Mouse (Mus musculus): Measurements from ENCODE around the gene Scgb1c1.

DNA sequence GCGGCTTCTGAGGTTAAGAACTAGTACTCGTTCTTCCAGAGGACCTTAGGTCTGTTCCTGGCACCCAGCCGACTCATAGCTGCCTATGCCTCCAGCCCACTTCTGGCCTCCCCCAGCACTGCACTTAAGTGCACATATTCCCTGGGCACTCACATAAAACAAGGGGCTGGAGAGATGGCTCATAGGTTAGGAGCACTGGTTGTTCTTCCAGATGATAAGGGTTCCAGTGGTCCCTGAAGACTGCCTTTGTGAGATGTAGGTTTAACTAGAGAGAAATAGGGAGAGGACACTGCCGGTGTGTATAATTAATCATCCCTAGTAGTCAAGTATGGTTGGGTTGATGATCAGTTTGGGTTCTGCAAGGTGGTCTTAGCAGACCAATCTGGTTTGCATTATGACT, 22.6 kb upstream of the Scgb1c1 start:
- TF ChIP-seq EP300 (IDR thresholded peaks at IDR 0.05; ENCODE audit: insufficient read depth, low read depth, low read length) = no peak
- TF ChIP-seq POLR2A (IDR thresholded peaks at IDR 0.05; ENCODE audit: insufficient read depth, low read depth, low read length) = no peak
- TF ChIP-seq CTCF (IDR thresholded peaks at IDR 0.05) = no peak

All from heart, adult 2 months (tissue).